Mouse (Mus musculus) liver, adult 2 months (tissue): ENCODE measurements at regions not wholly inside any gene's neighbourhood (a gene's known extent, or its start where the extent isn't known, plus 50 kb on each side); places are given as distances from the start of the nearest gene placed in this dataset.

Experiments
- DNase-seq: peaks from one replicate; pipeline ENCODE4 v3.0.0-alpha.2; 2011; ENCODE audit warnings: low read depth, low spot score; ENCODE audit errors: extremely low read depth
- H3K27ac ChIP-seq: fragments of 200-500 bp; replicated peaks from 2 replicates; pipeline ENCODE4 v1.5.1; 2012; ENCODE audit warnings: low read depth, mild to moderate bottlenecking, control low read depth, inconsistent platforms, low read length; ENCODE audit not compliant: insufficient read depth
- H3K27me3 ChIP-seq: fragments of 200-500 bp; 2 replicates; pipeline ENCODE4 v1.6.1; 2012; ENCODE audit warnings: mild to moderate bottlenecking, moderate library complexity, low read length, inconsistent platforms; ENCODE audit not compliant: control insufficient read depth, insufficient read depth
- H3K36me3 ChIP-seq: fragments of 200-500 bp; 2 replicates; pipeline ENCODE4 v1.6.1; 2012; ENCODE audit warnings: low read length, inconsistent platforms; ENCODE audit not compliant: control insufficient read depth, insufficient read depth
- H3K4me1 ChIP-seq: fragments of 200-500 bp; 2 replicates; pipeline ENCODE4 v1.6.1; 2011; ENCODE audit warnings: low read length; ENCODE audit not compliant: control insufficient read depth, insufficient read depth
- H3K4me3 ChIP-seq: fragments of 200-500 bp; 2 replicates; pipeline ENCODE4 v1.5.1; 2011; ENCODE audit warnings: low read depth, mild to moderate bottlenecking, control low read depth, low read length, moderate library complexity; ENCODE audit not compliant: insufficient read depth
- H3K79me2 ChIP-seq: fragments of 200-500 bp; 2 replicates; pipeline ENCODE4 v1.6.1; 2012; ENCODE audit warnings: inconsistent platforms, mild to moderate bottlenecking, low read length, moderate library complexity; ENCODE audit not compliant: control insufficient read depth, insufficient read depth
- H3K9ac ChIP-seq: fragments of 200-500 bp; 2 replicates; pipeline ENCODE4 v1.6.1; 2012; ENCODE audit warnings: low read depth, mild to moderate bottlenecking, control low read depth, inconsistent platforms, low read length
- CTCF ChIP-seq: fragments of 200-500 bp; IDR thresholded peaks from 2 replicates; pipeline ENCODE4 v1.5.1; 2011; ENCODE audit warnings: low read depth, low read length, control low read depth
- POLR2A ChIP-seq: fragments of 200-500 bp; IDR thresholded peaks from 2 replicates; pipeline ENCODE4 v1.6.1; 2011; ENCODE audit warnings: low read length, control low read depth; ENCODE audit not compliant: insufficient read depth; ENCODE audit errors: extremely low read depth
- WGBS: fragments of 180-500 bp; shearing (Covaris S2); methylation state at CpG from one replicate; pipeline ENCODE4 v1.1.7; 2018; 5-methylcytosine and 5-hydroxymethylcytosine counted together

- Histone ChIP-seq H3K79me2 (no peaks in the 10 kb centered on the region), H3K4me1 (no peaks in the 10 kb centered on the region), H3K4me3 (no peak overlapping the region), H3K27me3 (no peaks in the 10 kb centered on the region), H3K9ac (no peak overlapping the region), H3K27ac (no peak overlapping the region), H3K36me3 (no peaks in the 10 kb centered on the region)
- no peak for DNase-seq
- TF ChIP-seq CTCF, result no peak
- 59% methylated on average over 4 of the region's 4 CpGs for WGBS
Observed at GRCm38 (mm10) chr4:127586822-127587221, 228.8 kb upstream of the Gjb5 start.

- WGBS, result 71% methylated on average over 3 of the region's 3 CpGs
- no peak overlapping the region for H3K27ac ChIP-seq
- H3K27me3 ChIP-seq, result no peaks in the 10 kb centered on the region
- H3K9ac ChIP-seq, result no peak overlapping the region
- H3K4me3 ChIP-seq, result no peak overlapping the region
- TF ChIP-seq POLR2A, result no peak
- no peak for TF ChIP-seq CTCF
- no peaks in the 10 kb centered on the region for H3K36me3 ChIP-seq
- no peaks in the 10 kb centered on the region for H3K4me1 ChIP-seq
- no peak for DNase-seq
- no peaks in the 10 kb centered on the region for H3K79me2 ChIP-seq
Observed at GRCm38 (mm10) chr4:127576521-127576920, 218.5 kb upstream of the Gjb5 start.

- no peaks in the 10 kb centered on the region for H3K79me2 ChIP-seq
- no peaks in the 10 kb centered on the region for H3K27me3 ChIP-seq
- no peaks in the 10 kb centered on the region for H3K4me1 ChIP-seq
- WGBS, result 85% methylated on average over 5 of the region's 5 CpGs
- TF ChIP-seq POLR2A, result no peak
- TF ChIP-seq CTCF, result no peak
- no peak for DNase-seq
- H3K9ac ChIP-seq, result no peak overlapping the region
- H3K27ac ChIP-seq, result no peak overlapping the region
- no peaks in the 10 kb centered on the region for H3K36me3 ChIP-seq
- no peak overlapping the region for H3K4me3 ChIP-seq
Observed at GRCm38 (mm10) chr4:127562602-127563001, 204.6 kb upstream of the Gjb5 start.

GRCm38 (mm10) chr4:127558572-127558971 is 200.6 kb upstream of the Gjb5 start:
- 65% methylated on average over 7 of the region's 7 CpGs for WGBS

GRCm38 (mm10) chr4:127552456-127553225 is 194.7 kb upstream of the Gjb5 start:
- 78% methylated on average over 12 of the region's 12 CpGs for WGBS
- Histone ChIP-seq H3K79me2 (no peaks in the 10 kb centered on the region), H3K36me3 (no peaks in the 10 kb centered on the region), H3K27ac (no peak overlapping the region), H3K9ac (no peak overlapping the region), H3K4me3 (no peak overlapping the region), H3K4me1 (no peaks in the 10 kb centered on the region), H3K27me3 (no peaks in the 10 kb centered on the region)
- TF ChIP-seq POLR2A, result no peak
- no peak for TF ChIP-seq CTCF
- DNase-seq, result no peak

More at GRCm38 (mm10) chr4:127558572-127558971, 200.6 kb upstream of the Gjb5 start:
- H3K79me2 ChIP-seq, result no peaks in the 10 kb centered on the region
- DNase-seq, result no peak
- no peaks in the 10 kb centered on the region for H3K27me3 ChIP-seq
- no peak overlapping the region for H3K27ac ChIP-seq
- H3K4me3 ChIP-seq, result no peak overlapping the region
- no peaks in the 10 kb centered on the region for H3K36me3 ChIP-seq
- H3K9ac ChIP-seq, result no peak overlapping the region
- H3K4me1 ChIP-seq, result no peaks in the 10 kb centered on the region
- no peak for TF ChIP-seq POLR2A
- TF ChIP-seq CTCF, result no peak

GRCm38 (mm10) chr4:127549581-127549980 is 191.6 kb upstream of the Gjb5 start:
- Histone ChIP-seq H3K27me3 (no peaks in the 10 kb centered on the region), H3K27ac (no peak overlapping the region), H3K79me2 (no peaks in the 10 kb centered on the region), H3K4me1 (no peaks in the 10 kb centered on the region), H3K4me3 (no peak overlapping the region), H3K36me3 (no peaks in the 10 kb centered on the region), H3K9ac (no peak overlapping the region)
- peak; percentile 24 for DNase-seq
- whole genome bisulfite sequencing, result 44% methylated on average over 12 of the region's 12 CpGs
- TF ChIP-seq CTCF (no peak), POLR2A (no peak)
